Mouse (Mus musculus) right cerebral cortex, adult 2 months (tissue): ENCODE measurements around the gene Mcm7.
"Not testable (repeated sequence)": the region's sequence is repeated elsewhere in the genome, so short reads cannot be mapped to it uniquely, and the experiment has no call there.

Experiments
- DNase-seq, 2 experiments: peaks; one replicate each; pipeline ENCODE4 v3.0.0; 2021 to 2022; ENCODE audit warnings: low spot score in 2 of 2

The Mcm7 gene

GRCm38 (mm10) chr5:138171695-138172491, at the start of gene Mcm7, which contains the start of gene Ap4m1:
Gene Mcm7, minus strand, starts transcription at chr5:138172422.
Gene Ap4m1, plus strand, starts transcription at chr5:138172002.
- peak; percentile 98 for DNase-seq

GRCm38 (mm10) chr5:138219864-138220263, 47.6 kb upstream of the Mcm7 start:
- no peak for DNase-seq

GRCm38 (mm10) chr5:138216632-138217031, 44.4 kb upstream of the Mcm7 start:
- DNase-seq, result not testable (repeated sequence)

GRCm38 (mm10) chr5:138207873-138208272, 35.7 kb upstream of the Mcm7 start:
- DNase-seq, result no peak

GRCm38 (mm10) chr5:138207253-138207652, 35.0 kb upstream of the Mcm7 start:
- no peak for DNase-seq

GRCm38 (mm10) chr5:138202086-138202485, 29.9 kb upstream of the Mcm7 start:
- DNase-seq, result no peak

- no peak for DNase-seq
These were observed 27.4 kb upstream of the Mcm7 start for GRCm38 (mm10) chr5:138199576-138199975.

GRCm38 (mm10) chr5:138195463-138195862, 23.2 kb upstream of the Mcm7 start:
- no peak for DNase-seq

- DNase-seq, result peak; percentile 37 to 47
These were observed 22.6 kb upstream of the Mcm7 start for GRCm38 (mm10) chr5:138194755-138195345.

GRCm38 (mm10) chr5:138193771-138194727, 21.8 kb upstream of the Mcm7 start, which contains the start of gene Mblac1:
Gene Mblac1, plus strand, starts transcription at chr5:138194314.
- peak; percentile 88 to 90 for DNase-seq

- peak; percentile 82 to 85 for DNase-seq
These were observed 15.6 kb upstream of the Mcm7 start for GRCm38 (mm10) chr5:138187661-138188306.

GRCm38 (mm10) chr5:138186950-138187638, 14.9 kb upstream of the Mcm7 start, which contains the start of the genes Taf6 and Cnpy4:
Gene Taf6, minus strand, starts transcription at chr5:138187451.
Gene Cnpy4, plus strand, starts transcription at chr5:138187485.
- DNase-seq, result peak; percentile 78 to 84

GRCm38 (mm10) chr5:138173217-138173616, 995 bp upstream of the Mcm7 start:
- DNase-seq, result no peak

GRCm38 (mm10) chr5:138170936-138171561, 1.2 kb downstream of the Mcm7 start:
- peak; percentile 96 to 97 for DNase-seq

- DNase-seq, result no peak
These were observed 6.6 kb downstream of the Mcm7 start for GRCm38 (mm10) chr5:138165594-138165993.

- no peak for DNase-seq
These were observed 8.6 kb downstream of the Mcm7 start for GRCm38 (mm10) chr5:138163610-138164009.

- DNase-seq, result no peak
These were observed 9.2 kb downstream of the Mcm7 start for GRCm38 (mm10) chr5:138163046-138163445.

- peak; percentile 95 to 98 for DNase-seq
These were observed 11.2 kb downstream of the Mcm7 start, which contains the start of gene Cops6 for GRCm38 (mm10) chr5:138160842-138161665. Gene Cops6, plus strand, starts transcription at chr5:138161071.

- DNase-seq, result no peak
These were observed 11.9 kb downstream of the Mcm7 start for GRCm38 (mm10) chr5:138160224-138160762.
